Mouse (Mus musculus) stomach, embryonic 16.5 days (tissue): ENCODE measurements at regions not wholly inside any gene's neighbourhood (a gene's known extent, or its start where the extent isn't known, plus 50 kb on each side); places are given as distances from the start of the nearest gene placed in this dataset.

Source experiments
- ATAC-seq: fragments of 200-750 bp; cut with Nextera tagmentation; 2 replicates; pipeline ENCODE4 v1.8.0; 2017; ENCODE audit warnings: moderate number of reproducible peaks, moderate TSS enrichment; ENCODE audit not compliant: insufficient read depth, low FRiP score
- H3K27ac ChIP-seq: fragments of 300-500 bp; sonication (generic); 2 replicates; pipeline ENCODE4 v1.5.1; 2014; ENCODE audit warnings: low read length
- H3K27me3 ChIP-seq: fragments of 300-500 bp; sonication (generic); 2 replicates; pipeline ENCODE4 v1.6.1; 2014; ENCODE audit warnings: low read length, control low read depth, mixed read lengths; ENCODE audit not compliant: control insufficient read depth, insufficient read depth
- H3K36me3 ChIP-seq: fragments of 300-500 bp; sonication (generic); 2 replicates; pipeline ENCODE4 v1.6.1; 2014; ENCODE audit warnings: low read length; ENCODE audit not compliant: control insufficient read depth, insufficient read depth
- H3K4me1 ChIP-seq: fragments of 300-500 bp; sonication (generic); 2 replicates; pipeline ENCODE4 v1.6.1; 2014; ENCODE audit warnings: low read length, control low read depth, mixed read lengths; ENCODE audit not compliant: control insufficient read depth, insufficient read depth
- H3K4me2 ChIP-seq: fragments of 300-500 bp; sonication (generic); 2 replicates; pipeline ENCODE4 v1.6.1; 2014; ENCODE audit warnings: low read depth, low read length, mixed read lengths
- H3K4me3 ChIP-seq: fragments of 300-500 bp; sonication (generic); replicated peaks from 2 replicates; pipeline ENCODE4 v1.5.1; 2014; ENCODE audit warnings: mild to moderate bottlenecking, low read length
- H3K9ac ChIP-seq: fragments of 300-500 bp; sonication (generic); 2 replicates; pipeline ENCODE4 v1.6.1; 2014; ENCODE audit warnings: low read length
- H3K9me3 ChIP-seq: fragments of 300-500 bp; sonication (generic); replicated peaks from 2 replicates; pipeline ENCODE4 v1.6.1; 2016; ENCODE audit warnings: low read length, control low read depth; ENCODE audit not compliant: control insufficient read depth
- WGBS: fragments of 180-500 bp; shearing (Covaris S2); extraction: QIAGEN DNeasy Blood & Tissue Kit; methylation state at CpG from one replicate; pipeline ENCODE4 v1.1.7; 2014; 5-methylcytosine and 5-hydroxymethylcytosine counted together

DNA sequence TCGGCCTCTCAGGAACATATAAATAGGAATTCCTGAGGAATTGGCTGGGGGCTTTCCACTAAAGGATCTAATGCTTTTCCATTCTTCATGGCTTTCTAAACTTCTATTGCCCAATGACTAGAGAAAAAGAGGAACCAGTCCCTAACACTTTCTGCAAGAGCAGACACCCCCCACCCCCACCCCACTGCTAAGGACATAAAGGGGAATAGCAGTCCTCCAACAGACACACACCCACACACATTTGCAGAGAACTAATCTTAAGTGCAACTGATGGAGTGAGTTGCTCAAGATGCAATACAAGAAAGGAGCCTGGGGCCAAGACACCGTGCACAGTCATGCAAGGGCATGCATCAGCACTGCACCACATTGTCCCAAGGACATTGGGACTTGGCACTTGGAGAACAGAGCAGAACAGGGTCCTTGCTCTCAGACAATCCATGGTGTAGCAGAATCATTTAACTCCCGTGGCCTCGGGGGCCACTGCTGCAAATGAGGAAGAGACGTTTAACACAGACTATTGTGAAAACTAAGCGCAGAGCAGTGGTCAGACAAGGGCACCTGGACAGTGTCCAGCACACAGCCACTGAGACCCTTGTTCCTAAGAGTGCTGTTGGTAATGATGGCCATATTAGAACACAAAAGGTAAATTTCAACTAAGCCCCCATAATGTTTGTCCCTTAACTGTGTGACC is 161.1 kb downstream of the Xpnpep1 start:
- no peak overlapping the region for H3K4me2 ChIP-seq
- H3K4me3 ChIP-seq = no peak overlapping the region
- no peaks in the 10 kb centered on the region for H3K4me1 ChIP-seq
- H3K36me3 ChIP-seq = no peaks in the 10 kb centered on the region
- no peaks in the 10 kb centered on the region for H3K9me3 ChIP-seq
- no peak overlapping the region for H3K27ac ChIP-seq
- no peak overlapping the region for H3K9ac ChIP-seq
- no peaks in the 10 kb centered on the region for H3K27me3 ChIP-seq
- WGBS = 73% methylated on average over 6 of the region's 6 CpGs
- no peak for ATAC-seq

DNA sequence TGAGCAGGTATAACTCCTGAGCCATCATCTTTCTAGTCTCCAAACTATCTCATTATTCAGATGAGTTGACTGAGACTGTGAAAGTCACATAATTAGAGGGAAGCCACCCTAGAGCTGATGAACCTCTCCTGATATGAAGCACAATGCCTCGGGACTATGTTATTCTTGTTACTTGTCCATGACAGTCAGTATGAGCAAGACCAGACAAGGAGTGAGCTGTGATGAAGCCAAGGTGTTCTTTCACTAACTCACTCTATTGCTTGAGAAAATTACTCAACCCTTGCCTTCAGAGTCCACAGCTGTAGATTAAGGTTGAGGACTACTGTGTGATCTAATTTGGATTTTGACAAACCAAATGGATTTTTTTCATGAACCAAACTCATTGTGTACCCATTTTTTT is 173.4 kb downstream of the Xpnpep1 start:
- no peak for ATAC-seq
- 85% methylated on average over 1 of the region's 1 CpGs for WGBS
- H3K9ac ChIP-seq = no peak overlapping the region
- no peaks in the 10 kb centered on the region for H3K27me3 ChIP-seq
- no peak overlapping the region for H3K4me3 ChIP-seq
- no peak overlapping the region for H3K4me2 ChIP-seq
- no peak overlapping the region for H3K27ac ChIP-seq
- no peaks in the 10 kb centered on the region for H3K36me3 ChIP-seq
- H3K9me3 ChIP-seq = no peaks in the 10 kb centered on the region
- H3K4me1 ChIP-seq = no peaks in the 10 kb centered on the region

GRCm38 (mm10) chr19:52861576-52861975 is 178.4 kb downstream of the Xpnpep1 start:
- Histone ChIP-seq H3K4me2 (no peak overlapping the region), H3K27ac (no peak overlapping the region), H3K4me3 (no peak overlapping the region), H3K9me3 (no peaks in the 10 kb centered on the region), H3K27me3 (peaks cover 2% of the 10 kb centered on the region; the same call in 1 of the 2 replicates), H3K36me3 (no peaks in the 10 kb centered on the region), H3K4me1 (no peaks in the 10 kb centered on the region), H3K9ac (no peak overlapping the region)
- no peak for ATAC-seq
- WGBS = 34% methylated on average over 9 of the region's 9 CpGs

DNA sequence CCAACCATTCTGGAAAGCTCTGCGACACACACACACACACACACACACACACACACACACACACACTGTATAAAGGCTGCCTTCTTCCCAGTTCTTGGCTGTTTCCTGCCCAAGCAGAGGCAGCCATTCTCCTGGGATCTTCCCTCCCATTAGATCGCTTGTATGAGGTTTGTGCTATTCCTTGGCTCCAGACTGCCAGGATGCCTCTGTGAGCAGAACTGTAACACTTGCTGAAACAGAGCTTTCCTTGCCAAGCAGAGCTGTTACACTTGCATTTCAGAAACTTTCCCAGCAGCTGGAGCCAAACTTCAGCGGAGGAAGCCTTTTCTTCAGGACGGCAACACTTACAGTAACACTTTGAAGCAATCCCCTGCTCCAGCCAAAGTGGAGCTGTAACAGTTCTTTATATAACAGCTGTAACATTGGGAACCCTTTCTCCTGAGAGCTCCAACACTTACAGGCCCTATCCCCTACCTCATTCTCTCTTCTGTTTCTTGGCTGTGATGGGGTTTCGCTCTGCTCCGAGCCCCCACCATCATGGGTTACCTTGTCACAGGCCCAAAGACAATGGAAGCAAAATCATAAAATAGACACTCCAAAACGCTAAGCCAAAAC is 185.8 kb downstream of the Xpnpep1 start:
- Histone ChIP-seq H3K4me1 (no peaks in the 10 kb centered on the region), H3K9me3 (no peaks in the 10 kb centered on the region), H3K27ac (no peak overlapping the region), H3K9ac (no peak overlapping the region), H3K4me2 (no peak overlapping the region), H3K4me3 (no peak overlapping the region), H3K36me3 (no peaks in the 10 kb centered on the region), H3K27me3 (peaks cover 2% of the 10 kb centered on the region; the same call in 1 of the 2 replicates)
- ATAC-seq = peak; percentile 40; the same call in 1 of the 2 replicates
- WGBS = 71% methylated on average over 7 of the region's 7 CpGs

- WGBS = 70% methylated on average over 7 of the region's 7 CpGs
- H3K27ac ChIP-seq = no peak overlapping the region
- no peak for ATAC-seq
Measured at GRCm38 (mm10) chr19:52816202-52816601, 223.8 kb downstream of the Xpnpep1 start.

DNA sequence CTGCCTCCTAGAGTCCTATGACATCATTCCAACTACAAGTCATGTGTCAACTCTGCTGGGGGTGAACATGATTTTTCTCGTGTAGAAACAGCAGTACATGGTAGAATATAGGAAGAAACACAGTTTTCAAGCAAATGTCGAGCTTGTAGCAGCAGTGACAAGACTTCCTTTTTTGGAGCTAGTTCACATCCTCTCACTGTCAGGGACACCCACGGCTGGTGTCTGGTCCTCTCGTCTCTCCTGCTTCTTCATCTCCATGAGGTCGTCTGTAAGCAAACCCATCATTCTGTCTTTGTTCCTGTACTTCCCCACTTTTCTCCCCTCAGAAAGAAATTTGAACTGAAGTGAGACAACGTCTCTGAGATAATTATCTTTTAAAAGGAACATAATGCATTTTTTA is 228.0 kb downstream of the Xpnpep1 start:
- H3K27ac ChIP-seq = no peak overlapping the region
- no peak for ATAC-seq
- H3K4me3 ChIP-seq = no peak overlapping the region
- H3K4me1 ChIP-seq = no peaks in the 10 kb centered on the region
- H3K27me3 ChIP-seq = no peaks in the 10 kb centered on the region
- no peaks in the 10 kb centered on the region for H3K36me3 ChIP-seq
- 63% methylated on average over 6 of the region's 6 CpGs for WGBS
- no peaks in the 10 kb centered on the region for H3K9me3 ChIP-seq
- H3K4me2 ChIP-seq = no peak overlapping the region
- H3K9ac ChIP-seq = no peak overlapping the region

More at GRCm38 (mm10) chr19:52816202-52816601, 223.8 kb downstream of the Xpnpep1 start:
- Histone ChIP-seq H3K9me3 (no peaks in the 10 kb centered on the region), H3K4me1 (no peaks in the 10 kb centered on the region), H3K36me3 (no peaks in the 10 kb centered on the region), H3K9ac (no peak overlapping the region), H3K27me3 (no peaks in the 10 kb centered on the region), H3K4me2 (no peak overlapping the region), H3K4me3 (no peak overlapping the region)

DNA sequence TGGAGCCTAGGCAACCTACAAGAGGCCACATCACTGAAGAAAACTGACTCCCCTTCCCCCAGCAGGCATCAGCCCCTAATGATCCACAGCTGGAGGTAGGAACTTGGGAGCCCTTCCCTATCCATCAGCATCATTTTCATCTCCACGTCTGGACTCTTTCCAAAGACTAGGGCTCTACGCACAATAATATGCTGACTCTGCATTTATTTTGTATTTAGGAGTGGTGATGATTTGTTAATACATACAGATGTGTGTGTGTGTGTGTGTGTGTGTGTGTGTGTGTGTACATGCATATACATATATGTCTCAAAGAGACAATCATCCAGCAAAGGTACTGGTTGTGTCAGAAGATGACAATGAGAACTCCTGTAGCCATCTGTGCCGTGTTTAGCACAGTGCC is 251.2 kb downstream of the Xpnpep1 start:
- Histone ChIP-seq H3K9ac (no peak overlapping the region), H3K4me1 (no peaks in the 10 kb centered on the region), H3K9me3 (no peaks in the 10 kb centered on the region), H3K4me2 (no peak overlapping the region), H3K4me3 (no peak overlapping the region), H3K36me3 (no peaks in the 10 kb centered on the region), H3K27me3 (no peaks in the 10 kb centered on the region), H3K27ac (no peak overlapping the region)
- ATAC-seq = no peak
- WGBS = 60% methylated on average over 3 of the region's 3 CpGs

DNA sequence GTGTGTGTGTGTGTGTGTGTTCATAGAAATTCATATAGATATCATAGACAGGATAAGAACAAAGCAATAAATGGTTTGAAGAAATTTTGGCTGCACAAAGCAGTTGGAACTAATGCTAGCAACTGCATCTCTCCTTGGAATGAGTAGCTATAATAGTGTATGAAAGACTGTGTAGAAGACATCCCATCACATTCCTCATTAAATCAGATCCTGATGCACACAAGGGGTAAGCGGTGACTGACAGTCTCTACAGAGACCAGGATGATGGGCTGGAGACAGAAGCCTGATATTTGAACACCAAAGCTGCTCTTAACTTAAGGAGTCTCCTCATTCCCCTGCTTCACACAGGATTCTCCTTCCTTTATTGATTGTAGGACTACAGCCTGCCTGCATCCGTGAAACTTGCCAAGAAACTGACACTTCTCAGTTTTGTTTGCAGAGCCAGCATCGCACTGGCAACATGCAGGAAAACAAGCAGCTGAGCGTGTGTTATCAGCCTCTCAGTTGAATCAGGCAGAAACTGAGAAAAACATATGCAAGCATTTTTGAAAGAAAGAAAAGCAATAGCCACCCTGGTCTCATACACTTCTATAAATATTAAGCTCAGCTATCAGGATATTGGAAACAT is 271.1 kb downstream of the Xpnpep1 start:
- WGBS = 54% methylated on average over 4 of the region's 4 CpGs
- no peak for ATAC-seq

DNA sequence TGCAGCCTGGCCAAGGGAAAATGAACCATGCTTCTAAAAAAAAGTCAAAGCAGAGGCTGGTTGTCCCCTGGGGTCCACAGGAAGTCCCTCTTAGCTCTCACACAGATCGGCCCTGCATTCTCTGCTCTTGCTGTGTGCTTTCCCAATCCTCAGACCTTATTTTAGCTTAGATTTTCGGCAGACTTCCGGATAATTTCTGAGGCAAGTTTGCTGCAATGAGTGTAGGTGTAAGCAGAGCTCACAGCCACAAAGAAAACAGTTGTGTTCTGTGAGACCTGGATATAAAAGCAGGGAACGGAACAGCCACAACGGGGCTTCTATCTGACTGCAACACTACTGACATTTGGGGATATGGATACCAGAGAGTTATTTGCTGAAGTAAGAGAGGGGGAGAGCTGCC is 271.9 kb downstream of the Xpnpep1 start:
- H3K9me3 ChIP-seq = no peaks in the 10 kb centered on the region; the same call in 1 of the 2 replicates
- ATAC-seq = no peak
- 84% methylated on average over 5 of the region's 5 CpGs for WGBS
- no peaks in the 10 kb centered on the region for H3K36me3 ChIP-seq
- H3K4me1 ChIP-seq = no peaks in the 10 kb centered on the region
- H3K27ac ChIP-seq = no peak overlapping the region
- no peak overlapping the region for H3K4me2 ChIP-seq
- H3K27me3 ChIP-seq = no peaks in the 10 kb centered on the region
- no peak overlapping the region for H3K4me3 ChIP-seq
- no peak overlapping the region for H3K9ac ChIP-seq

More for the DNA sequence above, 271.1 kb downstream of the Xpnpep1 start:
- H3K4me1 ChIP-seq = no peaks in the 10 kb centered on the region
- H3K36me3 ChIP-seq = no peaks in the 10 kb centered on the region
- H3K9me3 ChIP-seq = no peaks in the 10 kb centered on the region; the same call in 1 of the 2 replicates
- no peak overlapping the region for H3K4me3 ChIP-seq
- H3K27me3 ChIP-seq = no peaks in the 10 kb centered on the region
- H3K27ac ChIP-seq = no peak overlapping the region
- no peak overlapping the region for H3K4me2 ChIP-seq
- H3K9ac ChIP-seq = no peak overlapping the region
